Mouse (Mus musculus): ENCODE results near the gene Nr2f6. TPM values are rescaled to one million over a fixed set of nuclear protein-coding genes. Genes with fewer than 3 reads are reported as not detected.

Nr2f6 gene
- total RNA-seq (2021) = 10 to 100 TPM; 32.2 to 33.1 TPM

DNA sequence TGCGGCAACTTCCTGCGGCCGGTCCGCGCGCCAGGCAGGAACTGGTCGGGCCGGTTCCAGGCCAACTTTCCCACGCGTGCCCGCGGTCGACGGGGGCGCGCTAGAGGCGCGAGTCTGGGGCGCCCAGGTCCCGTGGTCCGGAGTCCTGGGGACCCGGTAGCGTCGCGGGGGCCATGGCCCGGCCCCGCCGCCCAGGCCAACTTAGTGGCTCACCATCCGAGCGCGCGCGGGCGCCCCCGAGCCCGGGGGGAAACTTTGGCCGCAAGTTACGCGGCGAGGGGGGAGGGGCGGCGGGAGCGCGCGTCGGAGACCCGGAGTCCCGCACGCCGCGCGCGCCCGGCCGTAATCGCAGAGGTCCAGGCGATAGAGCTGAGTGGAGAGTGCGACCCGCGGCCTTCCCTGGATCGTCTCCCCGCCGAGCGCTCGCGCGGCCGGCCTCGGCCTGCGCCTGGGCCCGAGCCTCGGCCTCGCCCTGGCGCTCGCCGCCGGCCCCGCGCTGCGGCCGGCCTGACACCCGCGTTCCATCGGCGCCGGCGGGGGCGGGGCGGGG lies at the start of gene Nr2f6:
Gene Nr2f6 (minus strand): TSS at position 540 of the 550 bp plus-strand sequence.
- intact Hi-C loops (cut with DNase I) = no loop called here
- peak; percentile 76 for DNase-seq

- intact Hi-C loops (cut with DNase I) = no loop called here
- no peak for DNase-seq
These were observed 40.4 kb upstream of the Nr2f6 start for GRCm38 (mm10) chr8:71422121-71422520.

DNA sequence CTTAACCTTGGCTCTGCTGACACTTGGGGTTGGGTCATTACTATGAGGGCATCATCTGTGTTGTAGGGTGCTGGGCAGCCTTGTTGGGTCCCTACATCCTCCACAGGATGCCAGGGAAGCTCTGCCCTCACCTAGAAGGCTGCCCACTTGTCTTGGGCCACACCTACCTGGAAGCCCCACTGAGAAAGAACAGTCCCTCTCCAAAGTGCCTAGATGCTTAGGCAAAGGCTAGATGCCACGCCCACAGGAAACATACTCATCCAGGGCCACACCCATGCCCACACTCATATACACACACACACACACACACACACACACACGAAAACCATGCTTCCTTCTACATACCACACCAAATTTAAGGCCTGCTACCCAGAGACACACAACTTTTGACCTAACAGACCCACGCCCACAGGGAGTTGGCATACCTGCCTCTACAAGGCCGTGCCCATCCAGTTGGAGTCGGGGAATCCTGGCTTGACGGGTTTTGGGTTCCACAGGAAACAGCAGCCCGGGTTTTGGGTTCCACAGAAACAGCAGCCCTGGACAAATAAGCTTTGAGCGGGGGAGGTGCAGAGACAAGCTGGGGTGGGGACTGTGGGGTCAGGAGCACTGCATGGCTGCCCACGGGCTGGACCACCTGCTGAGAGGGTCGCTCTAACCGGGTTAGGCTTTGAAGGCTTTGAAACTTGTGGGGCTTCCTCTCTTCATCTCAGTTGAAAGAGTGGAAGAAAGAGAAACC lies 29.9 kb upstream of the Nr2f6 start:
- no peak for DNase-seq

DNA sequence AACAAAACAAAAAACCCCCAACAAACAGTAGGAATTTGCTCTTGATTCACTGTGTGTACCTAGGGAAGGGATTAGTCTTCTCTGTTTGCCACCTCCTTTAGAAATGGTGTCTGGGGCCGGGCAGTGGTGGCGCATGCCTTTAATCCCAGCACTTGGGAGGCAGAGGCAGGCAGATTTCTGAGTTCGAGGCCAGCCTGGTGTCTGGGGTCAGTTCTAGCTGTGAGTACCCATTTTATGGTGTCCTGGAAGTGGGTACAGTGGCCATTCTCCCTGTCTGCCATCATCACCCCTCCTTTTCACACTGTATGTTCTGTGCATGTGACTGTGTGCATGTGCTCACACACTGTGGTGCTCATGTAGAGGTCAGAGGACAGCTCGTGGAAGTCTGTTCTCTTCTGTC lies 26.5 kb upstream of the Nr2f6 start:
- no peak for DNase-seq
- intact Hi-C loops (cut with DNase I) = no loop called here

More for the DNA sequence above, 29.9 kb upstream of the Nr2f6 start:
- intact Hi-C loops (cut with DNase I) = no loop called here

GRCm38 (mm10) chr8:71407441-71407840 lies 25.7 kb upstream of the Nr2f6 start:
- no peak for DNase-seq
- intact Hi-C loops (cut with DNase I) = no loop called here

- intact Hi-C loops (cut with DNase I) = no loop called here
These were observed 24.6 kb upstream of the Nr2f6 start for GRCm38 (mm10) chr8:71406099-71407015.

GRCm38 (mm10) chr8:71405401-71406098 lies 23.8 kb upstream of the Nr2f6 start, which contains the start of gene Ankle1:
Gene Ankle1 (plus strand): TSS chr8:71406010.
- peak; percentile 96 for DNase-seq
- intact Hi-C loops (cut with DNase I) = no loop called here

More at GRCm38 (mm10) chr8:71406099-71407015, 24.6 kb upstream of the Nr2f6 start:
- peak; percentile 77 for DNase-seq

DNA sequence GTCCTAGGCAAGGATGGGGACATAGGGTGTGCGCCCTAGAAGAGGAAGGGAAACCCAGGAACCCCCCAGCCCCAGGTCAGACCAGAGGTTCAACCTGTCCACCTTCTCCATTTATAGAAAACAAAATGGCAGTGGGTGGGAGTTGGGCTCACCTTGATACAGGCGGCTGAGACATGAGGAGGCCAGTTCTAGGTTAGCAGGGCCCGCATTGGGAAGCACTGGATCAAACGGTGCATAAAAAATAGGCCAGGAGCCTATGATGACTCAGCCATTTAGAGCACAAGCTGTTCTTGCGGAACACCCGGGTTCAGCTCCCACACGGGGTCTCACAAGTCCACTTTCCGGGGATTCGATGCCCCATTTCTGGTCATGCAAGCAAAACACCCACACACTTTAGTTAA lies 23.2 kb upstream of the Nr2f6 start:
- intact Hi-C loops (cut with DNase I) = no loop called here
- DNase-seq = no peak

- intact Hi-C loops (cut with DNase I) = no loop called here
- DNase-seq = no peak
These were observed 22.3 kb upstream of the Nr2f6 start for GRCm38 (mm10) chr8:71404011-71404410.

- no peak for DNase-seq
- intact Hi-C loops (cut with DNase I) = no loop called here
These were observed 21.5 kb upstream of the Nr2f6 start for GRCm38 (mm10) chr8:71403107-71403885.

GRCm38 (mm10) chr8:71402446-71402964 lies 20.7 kb upstream of the Nr2f6 start:
- intact Hi-C loops (cut with DNase I) = no loop called here
- no peak for DNase-seq

DNA sequence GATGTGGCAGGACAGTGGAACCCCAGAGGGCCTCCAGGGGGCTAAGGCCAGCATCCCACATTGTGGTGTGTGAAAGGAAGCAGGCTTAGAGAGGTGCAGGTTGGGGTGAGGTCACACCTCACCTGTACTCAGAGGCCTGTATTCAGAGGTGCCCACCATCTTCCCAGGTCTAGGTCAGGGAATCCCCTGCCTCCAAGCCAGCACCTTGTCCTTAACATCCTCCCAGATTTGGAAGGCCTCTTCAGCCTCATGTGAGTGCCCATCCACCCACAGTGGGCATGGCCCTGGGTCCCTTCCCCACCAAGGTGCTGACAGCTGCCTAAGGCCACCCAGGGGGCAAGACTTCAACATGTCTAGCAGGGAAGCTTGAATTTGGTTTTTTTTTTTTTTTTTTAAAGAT lies 19.7 kb upstream of the Nr2f6 start:
- no peak for DNase-seq

DNA sequence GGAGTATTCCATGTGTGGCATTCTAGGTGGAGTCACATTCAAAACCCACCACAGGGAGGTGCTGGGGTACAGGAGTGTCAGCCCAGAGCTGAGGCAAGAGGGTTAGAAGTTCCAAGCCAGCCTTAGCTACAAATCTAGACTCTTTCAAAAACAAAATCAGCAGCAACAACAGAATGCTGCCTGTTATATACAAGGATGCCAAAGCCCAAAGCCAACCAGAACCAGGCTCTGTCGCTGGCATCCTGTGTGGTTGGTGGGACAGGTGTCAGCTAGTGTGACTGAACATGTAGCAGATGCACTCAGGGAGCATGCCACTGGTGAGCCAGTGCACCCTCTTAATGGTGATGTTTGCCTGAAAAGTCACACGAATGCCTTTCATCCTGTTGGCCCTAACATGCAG lies 19.1 kb upstream of the Nr2f6 start:
- intact Hi-C loops (cut with DNase I) = no loop called here
- no peak for DNase-seq

More for the DNA sequence above, 19.7 kb upstream of the Nr2f6 start:
- intact Hi-C loops (cut with DNase I) = no loop called here

- no peak for DNase-seq
- intact Hi-C loops (cut with DNase I) = no loop called here
These were observed 15.9 kb upstream of the Nr2f6 start for GRCm38 (mm10) chr8:71397701-71398100.

- DNase-seq = peak; percentile 95
- intact Hi-C loops (cut with DNase I) = no loop called here
These were observed 15.0 kb upstream of the Nr2f6 start, which contains the start of gene Babam1 for GRCm38 (mm10) chr8:71396639-71397305. Gene Babam1 (plus strand): TSS chr8:71396861.

DNA sequence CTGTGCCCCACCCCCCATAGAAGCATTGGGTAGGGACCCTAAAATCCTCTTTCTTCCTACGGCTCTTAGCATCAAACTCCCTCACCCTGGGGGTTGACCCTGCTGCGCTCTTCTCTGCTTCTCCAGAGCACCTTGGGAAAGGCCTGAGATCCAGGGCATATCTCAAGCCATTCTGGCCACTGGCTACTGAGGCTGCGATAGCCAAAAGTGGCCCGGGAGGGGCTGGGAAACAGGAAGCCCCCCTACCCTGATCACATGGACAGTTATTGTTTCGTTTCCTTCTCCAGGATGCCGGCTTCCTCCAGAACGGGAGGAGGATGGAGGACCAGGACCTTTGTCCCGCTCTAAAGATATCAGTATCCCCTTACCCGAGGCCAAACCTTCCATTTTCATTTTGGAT lies 13.9 kb upstream of the Nr2f6 start, which contains the start of gene Ushbp1:
Gene Ushbp1 (minus strand): TSS at position 174 of the 400 bp plus-strand sequence.
- intact Hi-C loops (cut with DNase I) = no loop called here
- DNase-seq = no peak

GRCm38 (mm10) chr8:71395071-71395470 lies 13.3 kb upstream of the Nr2f6 start:
- no peak for DNase-seq
- intact Hi-C loops (cut with DNase I) = no loop called here

GRCm38 (mm10) chr8:71394481-71394880 lies 12.7 kb upstream of the Nr2f6 start:
- intact Hi-C loops (cut with DNase I) = no loop called here
- DNase-seq = no peak

GRCm38 (mm10) chr8:71392871-71393270 lies 11.1 kb upstream of the Nr2f6 start:
- no peak for DNase-seq
- intact Hi-C loops (cut with DNase I) = no loop called here
